Mouse (Mus musculus): Measurements from ENCODE around the gene Camta2. TPM values are rescaled to one million over a fixed set of nuclear protein-coding genes. Genes with fewer than 3 reads are reported as not detected.

Gene Camta2
- polyA plus RNA-seq, 2 experiments = 2.1 to 2.7 TPM

- DNase-seq (ENCODE audit: low read depth in 3 of 3, low spot score in 3 of 3) (no peak), ATAC-seq (ENCODE audit: insufficient read depth) (no peak)
- Histone ChIP-seq H3K27me3 (ENCODE audit: control insufficient read depth, insufficient read depth, low read length) (no peaks in the 10 kb centered on the region), H3K36me3 (replicated peaks; ENCODE audit: control insufficient read depth, insufficient read depth, low read depth) (no peaks in the 10 kb centered on the region), H3K9me3 (ENCODE audit: control insufficient read depth, low read length) (no peaks in the 10 kb centered on the region), H3K4me2 (ENCODE audit: low read depth) (no peak overlapping the region), H3K9ac (replicated peaks) (no peak overlapping the region), H3K27ac (no peak overlapping the region), H3K4me1 (replicated peaks; ENCODE audit: control insufficient read depth in 2 of 2, insufficient read depth in 2 of 2, low read length in 1 of 2) (no peaks in the 10 kb centered on the region), H3K4me3 (ENCODE audit: insufficient read depth in 1 of 2, low read depth in 2 of 2, low read length in 2 of 2) (no peak overlapping the region)
- TF ChIP-seq CTCF (IDR thresholded peaks at IDR 0.05; ENCODE audit: low read depth) = no peak
- no peak for TF ChIP-seq EP300 (IDR thresholded peaks at IDR 0.05; ENCODE audit: low read depth)
- 62% methylated on average over 6 of the region's 6 CpGs for WGBS (ENCODE audit: insufficient replicate concordance)
Measured at GRCm38 (mm10) chr11:70715832-70716231, 27.9 kb upstream of the Camta2 start.

GRCm38 (mm10) chr11:70713222-70713621, 25.3 kb upstream of the Camta2 start:
- no peaks in the 10 kb centered on the region for H3K9me3 ChIP-seq (ENCODE audit: control insufficient read depth, low read length)
- H3K4me1 ChIP-seq (replicated peaks; ENCODE audit: control insufficient read depth in 2 of 2, insufficient read depth in 2 of 2, low read length in 1 of 2) = no peaks in the 10 kb centered on the region
- H3K9ac ChIP-seq (replicated peaks) = no peak overlapping the region
- no peak overlapping the region for H3K27ac ChIP-seq
- no peak for TF ChIP-seq EP300 (IDR thresholded peaks at IDR 0.05; ENCODE audit: low read depth)
- TF ChIP-seq CTCF (IDR thresholded peaks at IDR 0.05; ENCODE audit: low read depth) = no peak
- ATAC-seq (ENCODE audit: insufficient read depth) (no peak), DNase-seq (ENCODE audit: low read depth in 3 of 3, low spot score in 3 of 3) (no peak)
- WGBS (ENCODE audit: insufficient replicate concordance) = 58% methylated on average over 6 of the region's 6 CpGs
- H3K36me3 ChIP-seq (replicated peaks; ENCODE audit: control insufficient read depth, insufficient read depth, low read depth) = no peaks in the 10 kb centered on the region
- no peak overlapping the region for H3K4me3 ChIP-seq (ENCODE audit: insufficient read depth in 1 of 2, low read depth in 2 of 2, low read length in 2 of 2)
- H3K27me3 ChIP-seq (ENCODE audit: control insufficient read depth, insufficient read depth, low read length) = no peaks in the 10 kb centered on the region
- H3K4me2 ChIP-seq (ENCODE audit: low read depth) = no peak overlapping the region

- H3K27me3 ChIP-seq (ENCODE audit: control insufficient read depth, insufficient read depth, low read length) = no peaks in the 10 kb centered on the region
- no peaks in the 10 kb centered on the region for H3K9me3 ChIP-seq (ENCODE audit: control insufficient read depth, low read length)
- no peak overlapping the region for H3K9ac ChIP-seq (replicated peaks)
- 77% methylated on average over 10 of the region's 10 CpGs for WGBS (ENCODE audit: insufficient replicate concordance)
- H3K27ac ChIP-seq = no peak overlapping the region
- H3K4me2 ChIP-seq (ENCODE audit: low read depth) = no peak overlapping the region
- TF ChIP-seq EP300 (IDR thresholded peaks at IDR 0.05; ENCODE audit: low read depth) = no peak
- no peak for TF ChIP-seq CTCF (IDR thresholded peaks at IDR 0.05; ENCODE audit: low read depth)
- ATAC-seq (ENCODE audit: insufficient read depth) = no peak
- no peak overlapping the region for H3K4me3 ChIP-seq (ENCODE audit: insufficient read depth in 1 of 2, low read depth in 2 of 2, low read length in 2 of 2)
- H3K36me3 ChIP-seq (replicated peaks; ENCODE audit: control insufficient read depth, insufficient read depth, low read depth) = no peaks in the 10 kb centered on the region
- no peaks in the 10 kb centered on the region for H3K4me1 ChIP-seq (replicated peaks; ENCODE audit: control insufficient read depth in 2 of 2, insufficient read depth in 2 of 2, low read length in 1 of 2)
- no peak for DNase-seq (ENCODE audit: low read depth in 3 of 3, low spot score in 3 of 3)
Measured at GRCm38 (mm10) chr11:70711026-70711425, 23.1 kb upstream of the Camta2 start.

GRCm38 (mm10) chr11:70706127-70706526, 18.2 kb upstream of the Camta2 start:
- H3K27me3 ChIP-seq (ENCODE audit: control insufficient read depth, insufficient read depth, low read length) = peaks cover 1% of the 10 kb centered on the region
- 63% methylated on average over 3 of the region's 3 CpGs for WGBS (ENCODE audit: insufficient replicate concordance)
- no peaks in the 10 kb centered on the region for H3K9me3 ChIP-seq (ENCODE audit: control insufficient read depth, low read length)
- TF ChIP-seq EP300 (IDR thresholded peaks at IDR 0.05; ENCODE audit: low read depth) (no peak), CTCF (IDR thresholded peaks at IDR 0.05; ENCODE audit: low read depth) (no peak)
- no peak overlapping the region for H3K4me3 ChIP-seq (ENCODE audit: insufficient read depth in 1 of 2, low read depth in 2 of 2, low read length in 2 of 2)
- H3K36me3 ChIP-seq (replicated peaks; ENCODE audit: control insufficient read depth, insufficient read depth, low read depth) = no peaks in the 10 kb centered on the region
- ATAC-seq (ENCODE audit: insufficient read depth) (no peak), DNase-seq (ENCODE audit: low read depth in 3 of 3, low spot score in 3 of 3) (no peak)
- no peak overlapping the region for H3K9ac ChIP-seq (replicated peaks)
- no peak overlapping the region for H3K4me2 ChIP-seq (ENCODE audit: low read depth)
- no peak overlapping the region for H3K27ac ChIP-seq
- no peaks in the 10 kb centered on the region for H3K4me1 ChIP-seq (replicated peaks; ENCODE audit: control insufficient read depth in 2 of 2, insufficient read depth in 2 of 2, low read length in 1 of 2)

GRCm38 (mm10) chr11:70702781-70703180, 14.9 kb upstream of the Camta2 start:
- TF ChIP-seq EP300 (IDR thresholded peaks at IDR 0.05; ENCODE audit: low read depth) (no peak), CTCF (IDR thresholded peaks at IDR 0.05; ENCODE audit: low read depth) (no peak)
- no peak for DNase-seq (ENCODE audit: low read depth in 3 of 3, low spot score in 3 of 3)

More at GRCm38 (mm10) chr11:70702781-70703180, 14.9 kb upstream of the Camta2 start:
- no peaks in the 10 kb centered on the region for H3K36me3 ChIP-seq (replicated peaks; ENCODE audit: control insufficient read depth, insufficient read depth, low read depth)
- H3K4me3 ChIP-seq (ENCODE audit: insufficient read depth in 1 of 2, low read depth in 2 of 2, low read length in 2 of 2) = no peak overlapping the region
- peaks cover 4% of the 10 kb centered on the region for H3K27me3 ChIP-seq (ENCODE audit: control insufficient read depth, insufficient read depth, low read length)
- no peak overlapping the region for H3K9ac ChIP-seq (replicated peaks)
- no peak overlapping the region for H3K4me2 ChIP-seq (ENCODE audit: low read depth)
- H3K9me3 ChIP-seq (ENCODE audit: control insufficient read depth, low read length) = no peaks in the 10 kb centered on the region
- no peak for ATAC-seq (ENCODE audit: insufficient read depth)
- WGBS (ENCODE audit: insufficient replicate concordance) = 52% methylated on average over 6 of the region's 6 CpGs
- H3K4me1 ChIP-seq (replicated peaks; ENCODE audit: control insufficient read depth in 2 of 2, insufficient read depth in 2 of 2, low read length in 1 of 2) = peaks cover 0 to 4% of the 10 kb centered on the region in 2 experiments; a peak in 1 of 4 replicates
- no peak overlapping the region for H3K27ac ChIP-seq
